Mouse (Mus musculus) fibroblast of lung, adult 2 months (primary cell): ENCODE data around the gene Hoxb3.

Experiments used
- DNase-seq: peaks from one replicate; pipeline ENCODE4 v3.0.0-alpha.2; 2011; ENCODE audit warnings: low read depth

Gene Hoxb3

GRCm38 (mm10) chr11:96317608-96318367 is 5.3 kb upstream of the Hoxb3 start, which contains the start of gene Hoxb4:
Gene Hoxb4, plus strand, starts transcription at chr11:96318267.
- no peak for DNase-seq

- no peak for DNase-seq
Observed at GRCm38 (mm10) chr11:96318368-96319070, 4.6 kb upstream of the Hoxb3 start.

- DNase-seq, result no peak
Observed at GRCm38 (mm10) chr11:96319071-96319902, 3.8 kb upstream of the Hoxb3 start.

- DNase-seq, result no peak
Observed at GRCm38 (mm10) chr11:96319910-96320309, 3.2 kb upstream of the Hoxb3 start.

GRCm38 (mm10) chr11:96320688-96321087 is 2.4 kb upstream of the Hoxb3 start:
- no peak for DNase-seq

- DNase-seq, result no peak
Observed at GRCm38 (mm10) chr11:96321846-96322245, 1.3 kb upstream of the Hoxb3 start.

- DNase-seq, result no peak
Observed at GRCm38 (mm10) chr11:96322738-96323137, 388 bp upstream of the Hoxb3 start.

- DNase-seq, result no peak
Observed at GRCm38 (mm10) chr11:96324125-96324524, 999 bp downstream of the Hoxb3 start.

- no peak for DNase-seq
Observed at GRCm38 (mm10) chr11:96324965-96325364, 1.8 kb downstream of the Hoxb3 start.

GRCm38 (mm10) chr11:96325747-96326212 is 2.7 kb downstream of the Hoxb3 start:
- no peak for DNase-seq

- DNase-seq, result no peak
Observed at GRCm38 (mm10) chr11:96326705-96327104, 3.6 kb downstream of the Hoxb3 start.

- DNase-seq, result no peak
Observed at GRCm38 (mm10) chr11:96327122-96327521, 4.0 kb downstream of the Hoxb3 start.

- no peak for DNase-seq
Observed at GRCm38 (mm10) chr11:96327750-96328149, 4.6 kb downstream of the Hoxb3 start.

GRCm38 (mm10) chr11:96328605-96329004 is 5.5 kb downstream of the Hoxb3 start:
- no peak for DNase-seq

GRCm38 (mm10) chr11:96332105-96332504 is 9.0 kb downstream of the Hoxb3 start:
- no peak for DNase-seq

GRCm38 (mm10) chr11:96332618-96333032 is 9.5 kb downstream of the Hoxb3 start:
- DNase-seq, result no peak

GRCm38 (mm10) chr11:96333241-96334001 is 10.3 kb downstream of the Hoxb3 start:
- DNase-seq, result no peak

GRCm38 (mm10) chr11:96334002-96334364 is 10.9 kb downstream of the Hoxb3 start:
- no peak for DNase-seq

GRCm38 (mm10) chr11:96334998-96335397 is 11.9 kb downstream of the Hoxb3 start:
- DNase-seq, result no peak

GRCm38 (mm10) chr11:96336597-96336996 is 13.5 kb downstream of the Hoxb3 start:
- no peak for DNase-seq

- no peak for DNase-seq
Observed at GRCm38 (mm10) chr11:96337026-96337425, 13.9 kb downstream of the Hoxb3 start.
